Mouse (Mus musculus): Measurements from ENCODE around the gene Snx29.
A peak's percentile ranks its signal among the peaks of the same experiment; 100 is the strongest.
"Not testable (repeated sequence)": the region's sequence is repeated elsewhere in the genome, so short reads cannot be mapped to it uniquely, and the experiment has no call there.

Snx29 gene

GRCm38 (mm10) chr16:11322409-11323323 lies at the start of gene Snx29:
TSS of gene Snx29 (plus strand) at chr16:11322908.
- peak; percentile 98 for DNase-seq

DNA sequence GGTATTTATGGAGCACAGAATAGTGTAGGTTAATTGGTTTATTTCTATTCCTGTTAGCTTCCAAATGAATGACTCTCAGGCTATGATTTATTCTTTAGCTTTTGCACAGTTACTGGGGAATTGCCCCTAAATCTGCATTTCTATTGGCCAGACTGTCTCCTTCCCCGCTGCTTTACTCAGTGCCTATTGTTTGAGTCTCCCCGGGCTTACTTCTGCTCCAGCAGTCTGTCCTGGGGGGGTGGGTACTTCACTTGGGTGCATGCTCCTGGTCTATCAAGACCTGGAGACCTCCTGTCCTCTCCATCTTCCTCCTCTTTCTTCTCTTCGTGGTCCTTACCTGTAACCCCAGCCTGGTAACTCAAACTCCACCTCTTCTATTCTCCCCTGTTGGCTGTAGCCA lies 45.8 kb upstream of the Snx29 start:
- DNase-seq: no peak

GRCm38 (mm10) chr16:11278778-11279177 lies 43.9 kb upstream of the Snx29 start:
- DNase-seq: no peak

GRCm38 (mm10) chr16:11282655-11283232 lies 40.0 kb upstream of the Snx29 start:
- peak; percentile 15 for DNase-seq

DNA sequence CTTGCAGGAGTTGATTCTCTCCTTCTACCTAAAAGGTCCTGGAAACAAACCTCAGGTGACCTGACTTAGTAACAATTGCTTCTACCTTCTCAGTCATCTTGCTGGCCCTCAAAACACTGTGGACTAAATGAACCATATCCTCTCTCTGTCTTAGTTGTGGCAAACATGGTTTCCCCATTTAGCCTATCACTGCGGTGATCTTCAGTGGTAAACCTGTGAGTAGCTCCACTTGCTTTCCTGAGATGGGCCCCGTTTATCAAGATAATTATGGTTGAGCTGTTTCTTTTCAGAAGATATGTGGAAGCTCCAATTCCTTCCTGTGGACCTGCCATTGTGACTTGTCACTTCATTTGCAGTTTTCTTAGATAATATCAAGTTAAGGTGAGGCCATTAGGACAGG lies 37.8 kb upstream of the Snx29 start:
- no peak for DNase-seq

GRCm38 (mm10) chr16:11285949-11286348 lies 36.8 kb upstream of the Snx29 start:
- DNase-seq: no peak

GRCm38 (mm10) chr16:11288873-11289272 lies 33.8 kb upstream of the Snx29 start:
- DNase-seq: not testable (repeated sequence)

- DNase-seq: not testable (repeated sequence)
These were observed 27.1 kb upstream of the Snx29 start for GRCm38 (mm10) chr16:11295583-11295982.

GRCm38 (mm10) chr16:11297700-11298099 lies 25.0 kb upstream of the Snx29 start:
- not testable (repeated sequence) for DNase-seq

DNA sequence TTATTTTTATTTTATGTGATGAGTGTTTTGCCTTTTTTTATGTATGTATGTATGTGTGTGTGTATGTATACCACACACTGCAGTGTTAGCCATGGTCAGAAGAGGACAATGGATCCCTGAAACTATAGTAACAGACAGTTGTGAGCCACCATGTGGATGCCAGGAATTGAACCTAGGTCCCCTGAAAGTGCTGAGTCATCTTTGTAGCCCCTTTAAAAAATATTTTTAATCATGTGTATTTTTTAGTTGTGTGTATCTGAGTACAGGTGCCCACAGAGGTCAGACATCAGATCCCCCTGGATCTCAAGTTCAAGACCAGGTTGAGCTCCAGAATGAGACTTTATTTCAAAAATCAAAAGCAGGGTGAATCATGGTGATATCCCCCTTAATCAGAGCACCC lies 19.0 kb upstream of the Snx29 start:
- DNase-seq: no peak

- no peak for DNase-seq
These were observed 17.2 kb upstream of the Snx29 start for GRCm38 (mm10) chr16:11305531-11305930.

DNA sequence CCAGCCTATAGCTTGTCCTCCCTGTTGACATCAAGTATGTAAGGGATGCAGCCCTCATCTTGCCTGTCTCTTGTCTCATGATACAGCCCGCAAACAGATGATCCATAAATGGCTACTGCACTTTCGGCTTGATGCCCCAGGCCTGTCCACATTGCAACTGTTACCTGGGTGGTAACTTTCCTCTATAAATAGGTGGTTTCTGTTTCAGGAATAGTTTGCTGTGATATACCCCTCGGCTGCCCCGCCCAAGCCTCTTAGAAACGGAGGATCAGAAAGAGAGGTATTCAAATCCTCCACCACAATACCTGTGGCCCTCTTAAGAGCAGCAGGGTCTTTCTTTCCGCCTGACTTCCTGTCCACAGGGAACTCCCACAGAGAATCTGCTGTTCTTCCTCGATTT lies 9.2 kb upstream of the Snx29 start, which contains the start of gene Tnfrsf17:
Gene Tnfrsf17, plus strand, starts transcription at position 301 of the 400 bp plus-strand sequence.
- DNase-seq: no peak

- DNase-seq: no peak
These were observed 6.9 kb upstream of the Snx29 start for GRCm38 (mm10) chr16:11315786-11316320.

- no peak for DNase-seq
These were observed 6.0 kb upstream of the Snx29 start for GRCm38 (mm10) chr16:11316748-11317147.

DNA sequence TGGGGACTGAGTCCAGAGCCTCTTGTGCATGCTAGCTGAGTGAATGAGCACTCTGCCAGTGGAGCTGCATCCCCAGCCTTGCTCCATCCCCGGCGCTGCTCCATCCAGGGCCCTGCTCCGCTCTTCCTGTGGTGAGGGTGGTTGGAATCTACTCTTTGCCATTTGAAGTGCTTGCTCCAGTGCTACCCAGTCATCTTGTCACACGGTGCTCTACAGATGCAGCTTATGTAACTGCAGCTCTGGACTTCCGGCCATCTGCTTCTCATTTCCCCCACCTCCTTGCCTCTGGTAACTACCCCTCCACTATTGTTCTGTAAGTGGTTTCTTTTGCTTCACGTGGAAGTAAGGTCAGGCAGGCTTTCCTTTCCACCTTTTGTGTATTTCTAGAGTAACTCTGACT lies 5.4 kb upstream of the Snx29 start:
- no peak for DNase-seq

DNA sequence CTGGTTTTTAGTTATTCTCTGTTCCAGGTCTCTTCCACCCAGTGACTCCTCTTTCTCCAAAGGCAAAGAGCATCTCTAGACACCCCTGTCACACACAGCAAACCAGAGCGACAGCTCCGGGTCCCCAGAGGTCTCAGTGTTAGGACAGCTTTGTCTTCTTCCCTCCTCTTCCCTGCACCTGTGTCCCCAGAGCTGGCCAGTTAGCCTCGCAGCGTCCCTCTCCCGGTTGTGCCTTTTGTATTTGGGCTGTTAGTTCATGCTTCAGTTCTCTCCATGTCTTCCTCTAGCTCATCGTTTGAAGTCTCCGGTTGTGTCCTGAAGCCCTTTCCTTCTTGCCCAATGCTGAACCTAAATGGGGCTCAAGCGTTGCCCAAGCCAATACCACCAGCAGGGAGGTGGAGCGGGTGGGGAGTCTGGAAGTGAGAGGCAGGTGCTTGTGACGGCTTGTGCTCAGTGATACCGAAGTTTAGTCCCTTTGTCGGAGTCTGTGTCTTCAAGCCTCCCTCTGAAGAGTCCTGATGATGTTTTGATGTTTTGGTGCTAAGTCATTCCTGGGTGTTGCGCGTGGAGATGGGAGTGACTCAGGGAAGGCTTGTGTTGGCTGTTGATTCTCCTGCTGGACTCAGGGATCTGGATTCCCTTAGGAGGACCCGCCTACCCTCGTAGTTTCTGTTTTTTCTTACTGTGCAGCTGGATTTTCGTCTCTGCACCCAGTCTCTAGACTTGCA lies 780 bp downstream of the Snx29 start:
- peak; percentile 21 for DNase-seq

- no peak for DNase-seq
These were observed 7.5 kb downstream of the Snx29 start for GRCm38 (mm10) chr16:11330081-11330800.

DNA sequence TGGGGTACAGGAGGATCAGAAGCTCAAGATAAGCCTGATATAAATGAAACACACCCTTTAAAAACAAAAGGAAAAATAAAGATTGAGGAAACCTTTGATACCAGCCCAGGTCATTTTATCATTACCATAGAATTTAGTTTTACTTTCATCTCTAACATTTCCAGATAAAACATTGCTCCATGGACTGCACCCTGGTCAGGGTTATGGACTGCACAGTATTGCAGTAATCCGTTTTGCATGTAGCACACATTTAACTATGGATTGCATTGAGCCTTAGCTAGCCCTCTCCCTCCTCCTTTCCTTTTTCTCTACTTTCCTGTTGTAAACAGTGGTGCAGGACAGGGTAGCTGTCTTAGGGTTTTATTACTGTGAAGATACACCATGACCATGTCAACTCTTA lies 8.3 kb downstream of the Snx29 start:
- DNase-seq: no peak

DNA sequence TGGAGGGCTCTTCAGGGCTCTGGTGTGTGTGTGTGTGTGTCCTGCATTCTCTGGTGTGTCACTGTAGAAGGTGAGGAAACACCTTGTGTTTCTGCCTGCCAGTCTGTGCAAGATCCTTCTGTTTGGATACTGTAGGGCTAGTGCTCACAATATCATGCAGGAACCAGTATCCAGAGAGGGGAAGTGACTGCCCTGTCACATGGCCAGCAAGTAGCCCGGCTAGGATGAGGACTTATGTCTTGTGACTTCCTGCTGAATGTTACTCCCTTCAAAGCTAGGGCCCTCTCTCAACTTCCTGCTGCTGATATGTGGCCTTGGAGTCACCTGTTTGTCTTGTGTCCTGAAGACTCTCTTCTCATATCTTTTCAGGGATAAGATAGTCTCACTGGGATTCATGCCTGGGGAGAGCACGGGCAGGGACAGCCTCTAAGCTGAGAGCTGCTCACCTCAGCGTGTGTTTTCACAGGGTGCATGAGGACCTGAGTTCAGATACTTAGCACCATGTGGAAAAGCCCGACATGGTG lies 20.6 kb downstream of the Snx29 start:
- DNase-seq: no peak

DNA sequence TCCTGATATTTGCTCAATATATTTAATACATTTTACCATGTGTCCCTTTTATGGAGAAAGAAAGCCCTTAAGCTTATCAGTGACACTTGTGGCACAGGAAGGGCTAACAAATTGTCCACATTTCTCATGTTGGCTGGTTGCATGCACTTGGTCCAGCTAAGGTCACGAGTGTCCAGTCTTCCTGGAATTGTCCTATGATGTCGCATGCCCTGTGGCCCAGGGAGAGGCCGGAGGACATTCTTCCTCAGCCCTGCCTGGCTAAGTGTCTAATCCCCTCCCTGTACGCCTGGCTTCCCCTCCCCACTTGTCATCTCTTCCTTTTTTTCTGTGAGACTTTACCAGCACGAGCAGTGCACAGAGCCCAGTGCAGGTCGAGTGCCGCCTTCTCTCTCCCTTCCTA lies 29.2 kb downstream of the Snx29 start:
- no peak for DNase-seq

- DNase-seq: no peak
These were observed 36.5 kb downstream of the Snx29 start for GRCm38 (mm10) chr16:11359173-11359572.

GRCm38 (mm10) chr16:11359919-11360318 lies 37.2 kb downstream of the Snx29 start:
- no peak for DNase-seq
